15 mouse cellular contexts compared by ENCODE assay signal in the genomic region with DNA sequence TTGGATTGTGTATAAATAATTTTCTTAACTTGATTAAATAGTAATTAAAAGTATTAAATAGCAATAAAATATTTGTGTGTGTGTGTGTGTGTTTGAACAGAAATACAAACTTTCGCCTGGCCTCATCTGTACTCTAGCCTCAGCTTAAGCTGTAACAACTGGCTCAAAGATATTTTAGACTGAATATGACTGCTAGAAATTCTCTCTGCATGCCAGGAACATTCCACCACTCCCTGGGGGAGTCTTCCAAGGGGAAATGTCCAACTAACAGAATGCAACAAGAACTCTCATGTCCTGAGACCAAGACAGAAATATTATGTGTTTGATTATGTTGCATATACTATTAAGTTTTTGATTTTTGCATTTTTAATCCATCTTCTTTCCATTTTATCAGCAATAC.
DNase-seq lines count a peak whose midpoint lies in the region; ATAC-seq and TF ChIP-seq lines count a peak whose summit lies in the region.
"Had no signal": no experiment of that assay in that cellular context is flagged by ENCODE, and none has a peak within 500 bp of the region (broad histone marks: within the 10 kb centered on the region; RNA-seq: fewer than 3 reads in every experiment).

No protein-coding gene starts in this region.

- H3K9ac ChIP-seq in heart, adult 2 months (ENCODE audit: low read depth, low read length), result no peak overlapping the region
- H3K9ac ChIP-seq in heart, embryonic 12.5 days, result no peak overlapping the region
- no peak overlapping the region for H3K9ac ChIP-seq in forebrain, postnatal 0 days

- DNase-seq in heart, adult 2 months, result peak; percentile 42 to 51
- DNase-seq in Patski (ENCODE audit: low read depth, low spot score), result no peak
- peak; percentile 48 to 52 for DNase-seq in gastrocnemius, adult 8-10 months (ENCODE audit: low spot score in 2 of 2)
- peak; percentile 3 to 4 for DNase-seq in kidney, postnatal 36 days
- no peak for DNase-seq in layer of hippocampus, adult 18-20 months (ENCODE audit: low spot score in 2 of 2)
- DNase-seq in forebrain, postnatal 0 days, result no peak
- DNase-seq in c-Kit-positive CD71-positive TER-119-positive erythroid progenitor cells, embryonic 14.5 days (ENCODE audit: low spot score), result no peak
- DNase-seq: cerebellum, postnatal 10 days; layer of hippocampus, postnatal 36 days; liver; retina, postnatal 1 day had no signal

- H3K4me3 ChIP-seq in heart, adult 2 months, result no peak overlapping the region
- no peak overlapping the region for H3K4me3 ChIP-seq in heart, embryonic 12.5 days
- H3K4me3 ChIP-seq in forebrain, postnatal 0 days (ENCODE audit: low read depth, low read length), result no peak overlapping the region
- H3K4me3 ChIP-seq: megakaryocyte, embryonic 14.5 days had no signal

- no peak for ATAC-seq in heart, embryonic 12.5 days (ENCODE audit: insufficient number of reproducible peaks, low FRiP score)
- peak; percentile 39 for ATAC-seq in Patski
- ATAC-seq in forebrain, postnatal 0 days, result no peak
- ATAC-seq: CD4-positive, CD25-positive, alpha-beta regulatory T cell, adult 4 months; hindbrain, embryonic 16.5 days had no signal

- CTCF ChIA-PET in Patski (lab: Charles Lee), result no interaction called here

- no peak overlapping the region for H3K4me2 ChIP-seq in heart, embryonic 12.5 days
- H3K4me2 ChIP-seq in forebrain, postnatal 0 days (ENCODE audit: low read depth), result no peak overlapping the region

- H3K79me2 ChIP-seq in heart, adult 2 months (replicated peaks; ENCODE audit: control insufficient read depth, insufficient read depth, low read length), result no peaks in the 10 kb centered on the region

- TF ChIP-seq EP300 in heart, adult 2 months (IDR thresholded peaks at IDR 0.05; ENCODE audit: insufficient read depth, low read depth, low read length), result no peak

- TF ChIP-seq CTCF in heart, adult 2 months (IDR thresholded peaks at IDR 0.05), result no peak
- TF ChIP-seq CTCF in Patski (IDR thresholded peaks at IDR 0.05), result no peak
- no peak for TF ChIP-seq CTCF in forebrain, postnatal 0 days (IDR thresholded peaks at IDR 0.05; ENCODE audit: low read depth)

- in situ Hi-C loops in Patski (cut with MboI; ENCODE audit: low pct_unique_long_range_greater_than_20kb), result no loop called here

- H3K4me1 ChIP-seq in heart, adult 2 months (ENCODE audit: control insufficient read depth, insufficient read depth, low read length), result no peaks in the 10 kb centered on the region
- H3K4me1 ChIP-seq in heart, embryonic 12.5 days (replicated peaks), result no peaks in the 10 kb centered on the region
- H3K4me1 ChIP-seq in forebrain, postnatal 0 days (ENCODE audit: insufficient read depth), result no peaks in the 10 kb centered on the region
- H3K4me1 ChIP-seq: megakaryocyte, embryonic 14.5 days had no signal

- POLR2A ChIA-PET in Patski (lab: Charles Lee), result no interaction called here

- H3K36me3 ChIP-seq in heart, adult 2 months (ENCODE audit: control insufficient read depth, insufficient read depth, low read length), result peaks cover 4% of the 10 kb centered on the region
- no peaks in the 10 kb centered on the region for H3K36me3 ChIP-seq in heart, embryonic 12.5 days
- H3K36me3 ChIP-seq in forebrain, postnatal 0 days (ENCODE audit: insufficient read depth), result no peaks in the 10 kb centered on the region

- peak overlapping the region; percentile 44 for H3K27ac ChIP-seq in heart, adult 2 months
- no peak overlapping the region for H3K27ac ChIP-seq in heart, embryonic 12.5 days (ENCODE audit: poor library complexity, severe bottlenecking)
- no peak overlapping the region for H3K27ac ChIP-seq in forebrain, postnatal 0 days (ENCODE audit: low read depth, low read length)

- no peaks in the 10 kb centered on the region for H3K9me3 ChIP-seq in heart, embryonic 12.5 days (replicated peaks)
- no peaks in the 10 kb centered on the region for H3K9me3 ChIP-seq in forebrain, postnatal 0 days (ENCODE audit: low read length)
- H3K9me3 ChIP-seq: megakaryocyte, embryonic 14.5 days had no signal

- no peak for TF ChIP-seq POLR2A in heart, adult 2 months (IDR thresholded peaks at IDR 0.05; ENCODE audit: insufficient read depth, low read depth, low read length)

- intact Hi-C loops in heart, adult 2 months (cut with DNase I), result loop anchor here (10.0 kb wide), 1 partner anchor 1282 kb away; the partner anchor contains the start of gene Tbl1xr1

- H3K27me3 ChIP-seq in heart, adult 2 months (ENCODE audit: control insufficient read depth, insufficient read depth, low read length), result no peaks in the 10 kb centered on the region
- H3K27me3 ChIP-seq in heart, embryonic 12.5 days (replicated peaks), result no peaks in the 10 kb centered on the region
- no peaks in the 10 kb centered on the region for H3K27me3 ChIP-seq in Patski
- H3K27me3 ChIP-seq in forebrain, postnatal 0 days (ENCODE audit: insufficient read depth, low read length), result no peaks in the 10 kb centered on the region
- H3K27me3 ChIP-seq: megakaryocyte, embryonic 14.5 days had no signal

- WGBS in heart, adult 2 months, result 45% methylated on average over 1 of the region's 1 CpGs
- WGBS in heart, embryonic 12.5 days, result 59% methylated on average over 1 of the region's 1 CpGs
- 90% methylated on average over 1 of the region's 1 CpGs for WGBS in forebrain, postnatal 0 days

Comparison
In these comparisons a context has a peak if more than half of its experiments do, and no peak if none do; other contexts are left out.
1. DNase-seq: peak in heart, adult 2 months (2 of 2), gastrocnemius, adult 8-10 months (2 of 2) and kidney, postnatal 36 days (2 of 2); none in Patski (single experiment), layer of hippocampus, adult 18-20 months (0 of 2), forebrain, postnatal 0 days (single experiment) and c-Kit-positive CD71-positive TER-119-positive erythroid progenitor cells, embryonic 14.5 days (single experiment).